Mouse (Mus musculus) testis, adult 2 months (tissue): ENCODE measurements around the gene Lrig1.

Experiments
- CTCF ChIP-seq: fragments of 200-500 bp; IDR thresholded peaks from 2 replicates; pipeline ENCODE4 v1.5.1; 2012; ENCODE audit warnings: low read depth, mild to moderate bottlenecking, inconsistent platforms, low read length, moderate library complexity; ENCODE audit not compliant: control insufficient read depth, insufficient read depth, insufficient replicate concordance
- POLR2A ChIP-seq: fragments of 200-500 bp; IDR thresholded peaks from 2 replicates; pipeline ENCODE4 v1.6.1; 2012; ENCODE audit warnings: low read depth, mild to moderate bottlenecking, inconsistent platforms, low read length, moderate library complexity; ENCODE audit not compliant: control insufficient read depth

DNA sequence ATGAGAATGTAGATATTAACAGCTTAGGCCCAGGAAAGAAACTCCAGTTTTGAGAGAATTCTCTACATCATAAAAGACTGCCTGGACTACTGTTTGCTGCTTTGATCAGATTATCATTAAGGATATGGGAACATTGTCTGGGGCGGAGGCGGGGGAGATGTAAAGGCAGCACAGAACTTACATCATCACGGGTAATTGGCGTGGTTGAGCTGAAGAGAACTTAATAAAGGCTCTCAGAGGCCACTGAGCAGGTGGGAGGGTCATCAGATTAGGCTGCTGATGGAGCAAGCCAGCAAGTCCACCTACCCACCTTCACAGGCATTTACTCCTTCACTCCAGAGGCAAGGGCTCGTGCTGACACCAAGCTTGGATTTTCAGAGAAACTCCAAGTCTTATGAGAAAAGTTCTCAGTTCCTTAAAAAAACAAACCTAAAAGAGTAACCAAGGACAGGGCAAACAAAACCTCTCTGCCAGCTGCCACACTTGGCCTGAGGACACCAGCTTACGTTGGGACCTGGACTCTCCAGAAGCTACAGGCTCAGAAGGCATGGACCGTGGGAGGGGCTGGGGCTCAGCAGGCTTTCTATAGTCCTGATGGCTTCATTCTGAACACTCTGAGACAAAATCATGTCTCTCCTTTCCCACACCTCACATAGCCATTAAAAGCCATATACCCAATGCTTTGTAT, 33.4 kb downstream of the Lrig1 start:
- no peak for TF ChIP-seq POLR2A
- no peak for TF ChIP-seq CTCF
